Mouse (Mus musculus) lung, adult 18-20 months (tissue): ENCODE results near the gene Ncapd2.

Source experiments
- DNase-seq, 2 experiments: peaks; one replicate each; pipeline ENCODE4 v3.0.0; 2022; ENCODE audit warnings: mixed read lengths in 2 of 2

Gene Ncapd2

GRCm38 (mm10) chr6:125145479-125145951 lies 46.0 kb downstream of the Ncapd2 start:
- DNase-seq = peak in 1 of 2 experiments; percentile 25

GRCm38 (mm10) chr6:125145001-125145400 lies 46.5 kb downstream of the Ncapd2 start, which contains the start of gene Iffo1:
Iffo1 (plus strand) TSS chr6:125145241.
- peak; percentile 91 to 93 for DNase-seq

- DNase-seq = no peak
Measured at GRCm38 (mm10) chr6:125143904-125144303, 47.6 kb downstream of the Ncapd2 start.

GRCm38 (mm10) chr6:125143128-125143527 lies 48.4 kb downstream of the Ncapd2 start:
- no peak for DNase-seq

- no peak for DNase-seq
Measured at GRCm38 (mm10) chr6:125142436-125142835, 49.1 kb downstream of the Ncapd2 start.

- DNase-seq = no peak
Measured at GRCm38 (mm10) chr6:125139747-125140146, 51.8 kb downstream of the Ncapd2 start.

GRCm38 (mm10) chr6:125137002-125137671 lies 54.4 kb downstream of the Ncapd2 start:
- DNase-seq = no peak

GRCm38 (mm10) chr6:125132470-125132869 lies 59.0 kb downstream of the Ncapd2 start:
- DNase-seq = no peak

- peak; percentile 85 to 89 for DNase-seq
Measured at GRCm38 (mm10) chr6:125131302-125132156, 60.0 kb downstream of the Ncapd2 start, which contains the start of gene Nop2. Nop2 (plus strand) TSS chr6:125131909.

GRCm38 (mm10) chr6:125129710-125130402 lies 61.6 kb downstream of the Ncapd2 start:
- no peak for DNase-seq

- no peak for DNase-seq
Measured at GRCm38 (mm10) chr6:125128724-125129123, 62.8 kb downstream of the Ncapd2 start.

- no peak for DNase-seq
Measured at GRCm38 (mm10) chr6:125119387-125119786, 72.1 kb downstream of the Ncapd2 start.
